Mouse (Mus musculus) left cerebral cortex, adult 6 months (tissue): ENCODE measurements around the gene Gpx5. TPM values are rescaled to one million over a fixed set of nuclear protein-coding genes. Genes with fewer than 3 reads are reported as not detected.

Experiments used
- long read RNA-seq, 2 experiments: library from polyadenylated mRNA; unstranded; transcript quantifications; one replicate each; pipeline ENCODE4 v2.0.0; 2019 to 2020
- polyA plus RNA-seq: library from polyadenylated mRNA; unstranded; fragments of <200 nt; fragmentation: Nextera tagmentation; gene quantifications from 2 replicates; pipeline ENCODE4 v1.2.3, GENCODE M21; 2021

Gene Gpx5
- polyA plus RNA-seq: not detected in 2 replicates
- long read RNA-seq, experiment 1: 0 reads
- long read RNA-seq, experiment 2: 0 reads

DNA sequence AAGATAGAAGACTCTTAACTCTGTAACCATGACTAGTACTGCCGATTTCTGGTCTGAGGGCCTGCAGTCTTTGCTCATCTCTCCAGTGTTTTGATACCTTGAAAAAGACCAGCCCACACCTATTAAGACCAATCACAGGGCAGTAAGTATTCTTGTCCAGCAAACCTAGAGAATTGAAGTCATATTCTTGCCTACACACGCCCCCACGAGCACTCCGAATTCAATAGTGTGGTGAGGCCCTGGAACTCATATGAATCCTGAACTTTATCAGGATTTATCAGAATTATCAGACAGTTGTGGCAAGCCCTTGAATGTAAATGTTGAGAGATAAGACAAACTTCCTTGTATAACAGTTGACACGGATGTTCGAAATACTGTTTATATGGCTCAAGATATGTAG lies at the start of gene Gpx5:
TSS of gene Gpx5 (minus strand) at position 101 of the 400 bp plus-strand sequence.

GRCm38 (mm10) chr13:21311926-21312325 lies 19.4 kb upstream of the Gpx5 start, which contains the start of gene Gpx6:
Gene Gpx6, plus strand, starts transcription at chr13:21312125.

Other genes starting within 250 kb of the Gpx5 start
- gene Olfr1370, start 217.8 kb downstream of the Gpx5 start, polyA plus RNA-seq: not detected in 2 replicates
- 0.03 and 0.07 TPM in 2 replicates for gene Olfr1369-ps1, start 181.2 kb downstream of the Gpx5 start, polyA plus RNA-seq
- not detected in 2 replicates for gene Olfr263, start 163.1 kb downstream of the Gpx5 start, polyA plus RNA-seq
- gene Olfr1368, start 146.9 kb downstream of the Gpx5 start, polyA plus RNA-seq: not detected in 2 replicates
- 26.8 and 31.5 TPM in 2 replicates for gene Trim27, start 113.3 kb downstream of the Gpx5 start, polyA plus RNA-seq
- gene Gpx6, start 19.4 kb upstream of the Gpx5 start, polyA plus RNA-seq: 1.8 TPM in 2 replicates
- gene Olfr1367, start 54.2 kb upstream of the Gpx5 start, polyA plus RNA-seq: not detected in 2 replicates
- gene Zscan12, start 70.1 kb upstream of the Gpx5 start, polyA plus RNA-seq: 5.0 and 5.1 TPM in 2 replicates
- gene Zkscan3, start 110.0 kb upstream of the Gpx5 start, polyA plus RNA-seq: 11.1 and 12.4 TPM in 2 replicates
- 1.2 TPM in 2 replicates for gene Pgbd1, start 148.3 kb upstream of the Gpx5 start, polyA plus RNA-seq
- 52.8 and 74.6 TPM in 2 replicates for gene Zscan26, start 161.0 kb upstream of the Gpx5 start, polyA plus RNA-seq
- 1.5 TPM in 2 replicates for gene Nkapl, start 175.8 kb upstream of the Gpx5 start, polyA plus RNA-seq
- gene Zkscan4, start 186.2 kb upstream of the Gpx5 start, polyA plus RNA-seq: 3.1 and 3.4 TPM in 2 replicates
- 3.9 TPM in 1 of 2 replicates, not detected in the other for gene Gm10065, start 186.7 kb upstream of the Gpx5 start, polyA plus RNA-seq
- gene AK157302, start 202.5 kb upstream of the Gpx5 start, polyA plus RNA-seq: 1.5 and 2.0 TPM in 2 replicates
- 13.2 and 14.1 TPM in 2 replicates for gene Gm11273, start 208.7 kb upstream of the Gpx5 start, polyA plus RNA-seq
- gene Zkscan8, start 238.4 kb upstream of the Gpx5 start, polyA plus RNA-seq: 3.0 and 3.3 TPM in 2 replicates